Mouse (Mus musculus) limb, embryonic 12.5 days (tissue): ENCODE measurements around the gene Ube3c. TPM values are rescaled to one million over a fixed set of nuclear protein-coding genes. Genes with fewer than 3 reads are reported as not detected.
A peak's percentile ranks its signal among the peaks of the same experiment; 100 is the strongest.
"Not testable (repeated sequence)": the region's sequence is repeated elsewhere in the genome, so short reads cannot be mapped to it uniquely, and the experiment has no call there.

ENCODE experiments used
- ATAC-seq: fragments of 200-750 bp; cut with Nextera tagmentation; 2 replicates; pipeline ENCODE4 v1.8.0; 2017; ENCODE audit warnings: low read depth, moderate TSS enrichment; ENCODE audit not compliant: insufficient number of reproducible peaks, insufficient read depth, low FRiP score, low TSS enrichment
- H3K27ac ChIP-seq: fragments of 300-500 bp; sonication (generic); 2 replicates; pipeline ENCODE4 v1.5.1; 2016; ENCODE audit warnings: mild to moderate bottlenecking, moderate library complexity
- H3K27me3 ChIP-seq: fragments of 300-500 bp; sonication (generic); 2 replicates; pipeline ENCODE4 v1.6.1; 2016; ENCODE audit warnings: mild to moderate bottlenecking, moderate library complexity
- H3K36me3 ChIP-seq: fragments of 300-500 bp; sonication (generic); 2 replicates; pipeline ENCODE4 v1.6.1; 2016; ENCODE audit warnings: mild to moderate bottlenecking, moderate library complexity
- H3K4me1 ChIP-seq: fragments of 300-500 bp; sonication (generic); replicated peaks from 2 replicates; pipeline ENCODE4 v1.6.1; 2016
- H3K4me2 ChIP-seq: fragments of 300-500 bp; sonication (generic); 2 replicates; pipeline ENCODE4 v1.6.1; 2016; ENCODE audit warnings: mild to moderate bottlenecking, moderate library complexity
- H3K4me3 ChIP-seq: fragments of 300-500 bp; sonication (generic); replicated peaks from 2 replicates; pipeline ENCODE4 v1.5.1; 2016; ENCODE audit warnings: mild to moderate bottlenecking
- H3K9ac ChIP-seq: fragments of 300-500 bp; sonication (generic); replicated peaks from 2 replicates; pipeline ENCODE4 v1.6.1; 2016; ENCODE audit warnings: mild to moderate bottlenecking, moderate library complexity
- H3K9me3 ChIP-seq: fragments of 300-500 bp; sonication (generic); 2 replicates; pipeline ENCODE4 v1.6.1; 2016; ENCODE audit warnings: mild to moderate bottlenecking, moderate library complexity
- WGBS: fragments of 180-500 bp; shearing (Covaris S2); methylation state at CpG from one replicate; pipeline ENCODE4 v1.1.7; 2016; 5-methylcytosine and 5-hydroxymethylcytosine counted together
- polyA plus RNA-seq: library from polyadenylated mRNA; unstranded; fragments of >200 nt; fragmentation: Nextera tagmentation; extraction: Ambion mirVana; gene quantifications from 2 replicates; pipeline ENCODE4 v1.2.1, GENCODE M21; 2016

Ube3c gene
- polyA plus RNA-seq = 38.3 and 41.0 TPM in 2 replicates

DNA sequence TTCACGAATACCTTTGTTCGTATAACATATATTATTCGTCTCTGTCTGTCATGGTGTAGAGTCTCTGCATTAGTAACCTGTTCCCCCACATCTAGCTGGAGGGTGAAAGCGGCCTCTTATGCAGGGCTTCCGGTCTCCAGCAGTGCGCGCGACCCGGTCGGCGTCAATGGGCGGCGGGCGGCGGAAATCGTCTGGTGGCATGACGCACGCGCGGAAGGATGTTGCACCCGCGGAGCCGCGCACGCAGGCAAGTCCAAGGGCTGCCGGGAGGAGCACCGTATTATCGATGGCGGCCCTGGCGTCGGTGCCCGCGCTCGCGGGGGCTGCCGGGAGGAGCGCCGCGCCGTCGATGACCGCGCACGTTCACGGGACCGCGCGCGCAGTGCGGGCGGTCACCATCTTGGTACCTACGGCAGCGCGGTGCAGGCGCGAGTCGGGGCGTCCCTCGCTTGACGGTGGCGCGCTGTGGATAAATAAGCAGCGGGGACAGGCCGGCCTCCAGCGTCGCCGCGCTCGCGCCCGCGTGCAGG is at the start of gene Ube3c:
Gene Ube3c (plus strand): TSS at position 395 of the 530 bp plus-strand sequence.
- H3K27ac ChIP-seq = peak within 1 kb of the TSS; percentile 90
- peak within 1 kb of the TSS; percentile 79 for H3K4me3 ChIP-seq
- no peaks in the 10 kb centered on the region for H3K9me3 ChIP-seq
- H3K9ac ChIP-seq = peak within 1 kb of the TSS; percentile 75
- peaks cover 15% of the 10 kb centered on the region; the same call in 1 of the 2 replicates for H3K36me3 ChIP-seq
- whole genome bisulfite sequencing = 1% methylated on average over 72 of the region's 72 CpGs
- H3K4me2 ChIP-seq = peak within 1 kb of the TSS; percentile 95
- ATAC-seq = peak; percentile 95
- no peaks in the 10 kb centered on the region for H3K27me3 ChIP-seq
- H3K4me1 ChIP-seq = peaks cover 11% of the 10 kb centered on the region

DNA sequence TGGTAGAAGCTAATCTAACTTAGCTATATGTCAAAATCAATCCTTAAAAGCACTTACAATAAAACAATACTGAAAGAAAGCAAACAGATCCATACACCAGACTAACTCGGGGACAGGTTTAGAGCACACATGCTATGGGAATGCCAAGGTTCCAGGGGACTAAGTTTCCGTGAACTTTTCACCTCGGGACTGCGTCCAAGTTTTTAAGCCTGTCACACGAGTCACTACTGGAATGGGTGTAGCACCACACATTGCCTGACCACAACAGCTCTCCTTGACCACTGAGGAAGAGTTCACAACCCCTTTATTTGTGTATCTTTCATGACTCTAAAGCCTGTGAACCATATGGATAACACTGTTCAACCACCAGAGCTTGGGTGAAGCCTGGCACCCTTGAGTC is 8.9 kb upstream of the Ube3c start:
- H3K4me1 ChIP-seq = no peaks in the 10 kb centered on the region
- no peaks in the 10 kb centered on the region for H3K27me3 ChIP-seq
- H3K27ac ChIP-seq = no peak overlapping the region
- H3K4me2 ChIP-seq = no peak overlapping the region
- no peak for ATAC-seq
- no peaks in the 10 kb centered on the region for H3K9me3 ChIP-seq
- no peak overlapping the region for H3K4me3 ChIP-seq
- H3K36me3 ChIP-seq = no peaks in the 10 kb centered on the region
- WGBS = 84% methylated on average over 5 of the region's 5 CpGs
- H3K9ac ChIP-seq = no peak overlapping the region

- Histone ChIP-seq H3K36me3 (no peaks in the 10 kb centered on the region), H3K27ac (no peak overlapping the region), H3K9me3 (no peaks in the 10 kb centered on the region), H3K4me2 (no peak overlapping the region), H3K4me3 (no peak overlapping the region), H3K27me3 (no peaks in the 10 kb centered on the region), H3K9ac (no peak overlapping the region), H3K4me1 (no peaks in the 10 kb centered on the region)
- ATAC-seq = no peak
- WGBS = 91% methylated on average over 2 of the region's 2 CpGs
These were observed 8.4 kb upstream of the Ube3c start for GRCm38 (mm10) chr5:29560667-29561066.

DNA sequence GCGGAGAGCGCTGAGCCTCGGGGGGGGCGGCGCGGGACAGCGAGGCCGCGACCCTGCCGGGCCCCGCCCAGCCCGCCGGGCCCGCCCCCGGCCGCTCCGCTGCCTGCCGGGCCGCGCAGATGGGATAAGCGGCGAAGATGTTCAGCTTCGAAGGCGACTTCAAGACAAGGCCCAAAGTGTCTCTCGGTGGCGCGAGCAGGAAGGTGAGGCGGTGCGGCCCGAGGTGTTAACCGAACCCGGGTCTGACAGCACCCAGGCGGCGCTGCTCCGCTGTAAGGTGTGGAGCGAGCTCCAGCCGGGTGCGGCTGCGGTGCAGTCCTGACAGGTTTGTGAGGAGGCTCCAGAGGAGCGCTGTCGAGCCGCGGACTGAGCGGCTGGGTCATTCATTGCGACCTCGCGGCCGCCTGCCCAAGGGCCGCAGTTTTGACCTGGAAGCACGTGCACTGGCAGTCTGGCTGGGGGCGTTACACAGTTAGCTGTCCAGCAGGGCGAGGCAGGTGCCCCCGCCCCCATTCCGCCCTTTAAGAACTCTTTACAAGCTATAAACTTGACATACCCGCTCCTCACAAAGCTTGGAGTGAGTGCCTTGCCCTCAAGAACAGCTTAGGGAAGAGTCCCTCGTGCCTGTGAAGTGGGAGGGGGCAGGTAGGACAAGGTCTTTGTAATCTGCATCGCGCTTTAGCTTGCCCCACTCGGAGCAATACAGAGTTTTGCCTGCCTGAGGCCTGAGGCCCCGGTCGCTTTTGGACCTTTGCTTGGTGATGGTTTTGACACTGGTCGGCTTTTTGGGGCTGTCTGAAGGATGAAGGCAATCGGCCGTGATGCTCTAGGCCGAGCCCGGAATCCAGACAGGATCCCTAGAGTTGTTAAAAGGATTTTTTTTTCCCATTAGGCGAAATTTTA is 587 bp downstream of the Ube3c start:
- ATAC-seq = peak; percentile 70
- Histone ChIP-seq H3K4me2 (peak overlapping the region; percentile 95), H3K9ac (peak overlapping the region; percentile 75), H3K36me3 (peaks cover 21% of the 10 kb centered on the region; the same call in 1 of the 2 replicates), H3K9me3 (no peaks in the 10 kb centered on the region), H3K27ac (peak overlapping the region; percentile 90), H3K4me3 (peak overlapping the region; percentile 79), H3K27me3 (no peaks in the 10 kb centered on the region), H3K4me1 (peaks cover 11% of the 10 kb centered on the region)
- 4% methylated on average over 67 of the region's 67 CpGs for WGBS

DNA sequence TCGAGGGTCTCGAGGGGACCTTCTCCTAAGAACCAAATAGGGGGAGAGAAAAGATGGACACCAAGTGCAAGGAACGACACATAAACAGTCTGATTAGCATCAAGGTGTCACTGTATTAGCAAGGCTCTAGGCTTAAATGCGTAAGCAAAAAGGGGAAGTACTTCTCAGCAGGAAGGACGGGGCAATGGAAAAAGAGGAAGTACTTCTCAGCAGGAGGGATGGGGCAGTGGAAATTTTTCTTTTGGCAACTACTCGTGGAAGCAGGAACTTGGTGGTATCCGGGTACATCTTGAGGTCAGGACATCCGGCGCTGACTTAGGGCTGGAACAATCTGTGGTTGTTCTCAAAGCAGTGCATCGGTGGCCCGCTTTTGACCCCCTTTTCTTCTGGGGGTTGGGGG is 5.2 kb downstream of the Ube3c start:
- H3K9ac ChIP-seq, ATAC-seq, H3K27me3 ChIP-seq, H3K4me2 ChIP-seq, H3K27ac ChIP-seq, H3K4me3 ChIP-seq, H3K9me3 ChIP-seq: not testable (repeated sequence)
- 89% methylated on average over 11 of the region's 11 CpGs for WGBS
- Histone ChIP-seq H3K36me3 (peaks cover 21% of the 10 kb centered on the region; the same call in 1 of the 2 replicates), H3K4me1 (peaks cover 11% of the 10 kb centered on the region)

GRCm38 (mm10) chr5:29575085-29575484 is 6.0 kb downstream of the Ube3c start:
- peaks cover 21% of the 10 kb centered on the region; the same call in 1 of the 2 replicates for H3K36me3 ChIP-seq
- no peak overlapping the region for H3K9ac ChIP-seq
- H3K4me3 ChIP-seq = no peak overlapping the region
- H3K4me2 ChIP-seq = no peak overlapping the region
- H3K4me1 ChIP-seq = peaks cover 8% of the 10 kb centered on the region
- H3K27ac ChIP-seq = no peak overlapping the region
- ATAC-seq = no peak
- WGBS = 67% methylated on average over 2 of the region's 2 CpGs
- no peaks in the 10 kb centered on the region for H3K27me3 ChIP-seq
- no peaks in the 10 kb centered on the region for H3K9me3 ChIP-seq

- H3K4me1 ChIP-seq = no peaks in the 10 kb centered on the region; the same call in 1 of the 2 replicates
- H3K36me3 ChIP-seq = peaks cover 18% of the 10 kb centered on the region; the same call in 1 of the 2 replicates
- H3K27ac ChIP-seq = no peak overlapping the region
- H3K9ac ChIP-seq = no peak overlapping the region
- H3K4me3 ChIP-seq = no peak overlapping the region
- ATAC-seq = no peak
- H3K27me3 ChIP-seq = no peaks in the 10 kb centered on the region
- H3K9me3 ChIP-seq = no peaks in the 10 kb centered on the region
- no peak overlapping the region for H3K4me2 ChIP-seq
- 84% methylated on average over 4 of the region's 4 CpGs for WGBS
These were observed 9.0 kb downstream of the Ube3c start for GRCm38 (mm10) chr5:29577795-29578631.

- ATAC-seq = no peak
- H3K4me1 ChIP-seq = no peaks in the 10 kb centered on the region
- H3K4me3 ChIP-seq = no peak overlapping the region
- H3K4me2 ChIP-seq = no peak overlapping the region
- no peak overlapping the region for H3K9ac ChIP-seq
- 88% methylated on average over 2 of the region's 2 CpGs for WGBS
- H3K27me3 ChIP-seq = no peaks in the 10 kb centered on the region
- H3K36me3 ChIP-seq = peaks cover 16% of the 10 kb centered on the region; the same call in 1 of the 2 replicates
- no peak overlapping the region for H3K27ac ChIP-seq
- no peaks in the 10 kb centered on the region for H3K9me3 ChIP-seq
These were observed 15.0 kb downstream of the Ube3c start for GRCm38 (mm10) chr5:29583880-29584595.

- peaks cover 77% of the 10 kb centered on the region for H3K36me3 ChIP-seq
- not testable (repeated sequence) for H3K4me2 ChIP-seq, H3K4me3 ChIP-seq, H3K27me3 ChIP-seq, H3K9ac ChIP-seq, ATAC-seq, H3K4me1 ChIP-seq, H3K27ac ChIP-seq
- 98% methylated on average over 7 of the region's 7 CpGs for WGBS
- H3K9me3 ChIP-seq = peaks cover 14% of the 10 kb centered on the region; the same call in 1 of the 2 replicates
These were observed 23.1 kb downstream of the Ube3c start for GRCm38 (mm10) chr5:29592161-29592560.

DNA sequence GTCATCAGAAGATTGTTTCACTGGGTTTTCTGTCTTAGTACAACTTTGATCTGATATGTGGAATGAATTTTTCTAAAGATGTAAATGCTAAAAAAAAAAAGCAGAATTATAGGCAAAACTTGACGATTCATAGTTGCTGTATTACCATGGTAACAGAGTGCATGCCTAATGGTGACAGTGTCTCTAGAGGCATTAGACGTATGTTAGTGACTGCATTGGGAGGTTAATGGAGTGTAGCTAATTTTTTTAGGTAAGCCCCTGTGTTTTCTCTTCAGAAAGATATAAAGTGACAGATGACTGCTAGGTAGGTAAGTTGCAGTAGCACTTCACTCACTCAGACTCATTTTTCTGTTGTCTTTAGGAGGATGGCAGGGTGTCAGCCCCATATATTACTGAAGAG is 37.5 kb downstream of the Ube3c start:
- H3K9ac ChIP-seq = no peak overlapping the region
- H3K4me1 ChIP-seq = no peaks in the 10 kb centered on the region
- H3K4me2 ChIP-seq = no peak overlapping the region
- no peak for ATAC-seq
- H3K9me3 ChIP-seq = no peaks in the 10 kb centered on the region
- H3K27ac ChIP-seq = no peak overlapping the region
- H3K36me3 ChIP-seq = peaks cover 76% of the 10 kb centered on the region
- no peak overlapping the region for H3K4me3 ChIP-seq
- H3K27me3 ChIP-seq = no peaks in the 10 kb centered on the region
- WGBS = 87% methylated on average over 2 of the region's 2 CpGs
